Mouse (Mus musculus) cerebellum, adult (tissue): Measurements from ENCODE around the gene Capn12.

ENCODE experiments used
- ATAC-seq: cut with Nextera tagmentation; 2 replicates; pipeline ENCODE4 v1.9.2; 2017; ENCODE audit warnings: mild to moderate bottlenecking, moderate library complexity, mixed read lengths; ENCODE audit not compliant: insufficient number of reproducible peaks, low FRiP score, low TSS enrichment

Capn12 gene

DNA sequence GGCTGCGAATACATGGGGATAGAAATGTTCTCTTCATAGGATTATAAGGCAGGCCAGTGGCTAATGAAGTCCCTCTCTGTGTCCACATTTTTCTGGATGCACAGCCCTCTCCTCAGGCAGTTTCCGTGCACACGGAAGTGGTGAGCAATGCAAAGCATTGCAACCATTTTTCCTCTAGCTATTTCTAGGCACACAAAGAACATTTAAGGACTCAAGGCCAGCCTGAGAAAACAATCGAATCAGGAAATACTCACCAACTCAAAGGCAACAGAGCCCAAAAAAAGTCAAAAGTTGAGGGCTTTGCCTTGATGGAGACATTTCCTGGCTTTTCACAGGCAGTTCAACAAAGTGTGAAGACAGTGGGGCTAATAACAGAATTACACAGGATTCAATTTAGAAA is 59.9 kb downstream of the Capn12 start:
- no peak for ATAC-seq

DNA sequence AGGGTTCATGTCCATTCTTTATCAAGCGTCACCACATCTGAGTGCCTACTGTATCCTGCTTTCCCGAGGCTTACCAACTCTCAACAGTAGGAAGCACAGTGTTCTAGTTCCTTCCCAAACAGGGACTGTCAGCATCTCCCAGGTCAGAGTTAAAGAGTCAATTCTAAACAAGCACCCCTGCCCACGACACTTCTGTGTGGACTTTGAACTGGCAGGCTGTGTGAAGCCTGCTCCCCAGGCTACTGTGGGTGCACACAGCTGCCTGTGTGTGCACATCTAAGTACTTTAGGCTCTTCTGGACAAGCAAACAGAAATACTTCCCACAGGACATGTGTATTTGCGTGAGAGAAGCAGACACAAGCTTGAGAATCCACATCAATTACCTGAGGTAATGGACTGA is 60.3 kb downstream of the Capn12 start:
- no peak for ATAC-seq
